Mouse (Mus musculus) hindbrain, embryonic 12.5 days (tissue): Measurements from ENCODE around the gene Adgrb3. TPM values are rescaled to one million over a fixed set of nuclear protein-coding genes. Genes with fewer than 3 reads are reported as not detected.

ENCODE experiments used
- ATAC-seq: fragments of 200-750 bp; cut with Nextera tagmentation; 2 replicates; pipeline ENCODE4 v1.8.0; 2017; ENCODE audit warnings: moderate TSS enrichment; ENCODE audit not compliant: low FRiP score
- H3K27ac ChIP-seq: fragments of 300-500 bp; sonication (generic); 2 replicates; pipeline ENCODE4 v1.5.1; 2016; ENCODE audit warnings: mild to moderate bottlenecking
- H3K27me3 ChIP-seq: fragments of 300-500 bp; sonication (generic); 2 replicates; pipeline ENCODE4 v1.6.1; 2016; ENCODE audit warnings: mild to moderate bottlenecking
- H3K36me3 ChIP-seq: fragments of 300-500 bp; sonication (generic); 2 replicates; pipeline ENCODE4 v1.6.1; 2016; ENCODE audit warnings: mild to moderate bottlenecking
- H3K4me1 ChIP-seq: fragments of 300-500 bp; sonication (generic); 2 replicates; pipeline ENCODE4 v1.6.1; 2016
- H3K4me2 ChIP-seq: fragments of 300-500 bp; sonication (generic); replicated peaks from 2 replicates; pipeline ENCODE4 v1.6.1; 2016; ENCODE audit warnings: mild to moderate bottlenecking
- H3K4me3 ChIP-seq: fragments of 300-500 bp; sonication (generic); 2 replicates; pipeline ENCODE4 v1.5.1; 2016; ENCODE audit warnings: mild to moderate bottlenecking
- H3K9ac ChIP-seq: fragments of 300-500 bp; sonication (generic); 2 replicates; pipeline ENCODE4 v1.6.1; 2016; ENCODE audit warnings: mild to moderate bottlenecking, moderate library complexity
- H3K9me3 ChIP-seq: fragments of 300-500 bp; sonication (generic); replicated peaks from 2 replicates; pipeline ENCODE4 v1.6.1; 2016; ENCODE audit warnings: mild to moderate bottlenecking
- whole genome bisulfite sequencing: fragments of 180-500 bp; shearing (Covaris S2); methylation state at CpG from one replicate; pipeline ENCODE4 v1.1.7; 2016; 5-methylcytosine and 5-hydroxymethylcytosine counted together
- polyA plus RNA-seq: library from polyadenylated mRNA; unstranded; fragments of >200 nt; fragmentation: Nextera tagmentation; extraction: Ambion mirVana; gene quantifications from 2 replicates; pipeline ENCODE4 v1.2.1, GENCODE M21; 2016

Gene Adgrb3
- polyA plus RNA-seq: 22.4 and 24.1 TPM in 2 replicates

- H3K4me3 ChIP-seq: peak within 1 kb of the TSS; percentile 61
- WGBS: 1% methylated on average over 31 of the region's 32 CpGs
- peaks cover 40% of the 10 kb centered on the region for H3K4me1 ChIP-seq
- no peaks in the 10 kb centered on the region for H3K36me3 ChIP-seq
- H3K9ac ChIP-seq: peak within 1 kb of the TSS; percentile 74
- H3K4me2 ChIP-seq: peak within 1 kb of the TSS; percentile 64
- no peaks in the 10 kb centered on the region for H3K9me3 ChIP-seq
- H3K27ac ChIP-seq: peak within 1 kb of the TSS; percentile 90
- H3K27me3 ChIP-seq: no peaks in the 10 kb centered on the region
- ATAC-seq: peak; percentile 59
These were observed at the start of gene Adgrb3 for GRCm38 (mm10) chr1:25828971-25829920. Gene Adgrb3, minus strand, starts transcription at chr1:25829707.

DNA sequence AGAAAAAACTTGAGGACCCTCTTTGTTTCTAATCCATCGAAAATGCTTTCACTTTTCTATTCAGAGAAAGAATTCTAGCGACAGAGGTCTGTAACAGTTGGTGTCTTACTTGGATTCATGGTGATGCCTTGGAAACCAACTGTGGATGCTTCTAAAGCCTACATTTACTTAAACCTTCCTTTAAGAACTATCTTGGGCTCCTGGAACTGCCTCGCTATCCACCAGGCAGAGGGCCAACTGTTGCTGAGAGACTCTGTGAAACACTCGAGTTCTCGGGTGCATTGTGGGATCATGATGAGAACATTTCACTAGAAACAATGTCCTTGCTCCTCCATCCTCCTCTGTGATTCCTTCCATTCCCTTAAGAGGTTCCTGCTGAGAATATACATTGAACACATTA is 48.0 kb upstream of the Adgrb3 start:
- Histone ChIP-seq H3K4me3 (no peak overlapping the region), H3K9ac (no peak overlapping the region), H3K4me1 (no peaks in the 10 kb centered on the region), H3K4me2 (no peak overlapping the region), H3K36me3 (no peaks in the 10 kb centered on the region), H3K27ac (no peak overlapping the region), H3K9me3 (no peaks in the 10 kb centered on the region), H3K27me3 (no peaks in the 10 kb centered on the region)
- 90% methylated on average over 5 of the region's 5 CpGs for WGBS
- no peak for ATAC-seq

DNA sequence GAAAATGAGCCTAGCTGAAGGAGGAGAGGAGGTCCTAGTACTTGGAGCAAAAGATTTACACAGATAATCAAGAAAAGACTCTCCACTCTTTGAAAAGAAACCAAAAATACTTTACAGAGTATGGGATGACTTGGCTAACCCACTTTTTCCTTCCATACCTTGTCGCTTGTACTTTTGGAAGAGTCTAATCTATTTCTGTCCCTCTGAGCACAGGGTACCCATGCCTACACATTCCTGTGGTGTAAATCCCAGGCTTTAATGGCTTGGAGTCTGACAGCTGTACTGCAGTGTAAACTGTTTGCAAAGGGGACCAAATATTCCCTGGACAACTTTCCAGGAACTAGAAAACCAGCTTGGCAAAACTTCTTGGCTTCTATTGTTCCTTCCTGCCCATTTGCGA is 28.0 kb upstream of the Adgrb3 start:
- H3K4me1 ChIP-seq: no peaks in the 10 kb centered on the region
- no peak overlapping the region for H3K27ac ChIP-seq
- no peak overlapping the region for H3K9ac ChIP-seq
- WGBS: 91% methylated on average over 2 of the region's 2 CpGs
- H3K36me3 ChIP-seq: no peaks in the 10 kb centered on the region
- no peaks in the 10 kb centered on the region for H3K9me3 ChIP-seq
- no peak overlapping the region for H3K4me3 ChIP-seq
- no peaks in the 10 kb centered on the region for H3K27me3 ChIP-seq
- ATAC-seq: no peak
- no peak overlapping the region for H3K4me2 ChIP-seq

- no peaks in the 10 kb centered on the region for H3K27me3 ChIP-seq
- no peak overlapping the region for H3K4me3 ChIP-seq
- H3K4me1 ChIP-seq: no peaks in the 10 kb centered on the region
- no peak for ATAC-seq
- no peak overlapping the region for H3K9ac ChIP-seq
- no peaks in the 10 kb centered on the region for H3K9me3 ChIP-seq
- H3K36me3 ChIP-seq: no peaks in the 10 kb centered on the region
- 24% methylated on average over 2 of the region's 2 CpGs for WGBS
- H3K27ac ChIP-seq: no peak overlapping the region
- H3K4me2 ChIP-seq: no peak overlapping the region
These were observed 25.0 kb upstream of the Adgrb3 start for GRCm38 (mm10) chr1:25854451-25854978.

DNA sequence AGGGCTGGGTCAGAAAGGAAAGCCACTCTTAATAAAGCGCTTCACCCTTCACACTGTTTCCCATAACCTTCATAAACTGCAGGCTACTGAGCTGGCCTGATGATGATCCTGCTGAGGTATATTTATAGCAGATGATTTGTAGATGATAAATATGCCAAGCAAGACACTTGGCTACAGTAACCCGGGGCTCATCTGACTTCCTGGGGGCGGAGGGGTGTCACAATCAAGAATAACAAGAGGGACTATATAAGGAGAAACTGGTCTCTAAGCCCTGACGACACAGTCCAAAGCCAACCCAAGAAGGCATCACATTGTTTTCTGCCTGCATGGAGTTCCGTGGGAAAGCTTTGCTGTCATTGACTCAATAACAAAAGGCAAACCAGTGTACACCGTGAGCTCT is 2.8 kb upstream of the Adgrb3 start:
- ATAC-seq: no peak
- Histone ChIP-seq H3K27me3 (no peaks in the 10 kb centered on the region), H3K4me1 (peaks cover 23% of the 10 kb centered on the region), H3K9me3 (no peaks in the 10 kb centered on the region), H3K9ac (no peak overlapping the region), H3K36me3 (no peaks in the 10 kb centered on the region), H3K4me2 (peak overlapping the region; percentile 64), H3K4me3 (no peak overlapping the region), H3K27ac (no peak overlapping the region)
- 32% methylated on average over 6 of the region's 6 CpGs for WGBS

DNA sequence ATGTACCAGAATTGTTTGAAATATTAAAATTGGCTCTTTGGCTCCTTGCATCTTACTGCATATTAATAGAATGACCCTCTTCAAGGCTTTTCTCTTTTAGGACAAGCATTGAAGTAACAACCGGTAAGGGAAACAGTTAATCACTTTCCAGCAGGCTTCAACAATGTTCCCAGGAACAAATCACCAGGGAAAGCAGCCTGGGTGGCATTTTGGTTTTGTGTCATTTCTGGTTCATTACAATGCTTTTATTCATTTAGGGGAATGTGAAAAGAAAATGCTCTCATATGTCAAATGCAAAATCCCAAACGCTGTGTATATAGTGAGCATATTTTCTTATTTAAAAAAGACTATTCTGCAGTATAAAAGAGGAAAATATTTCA is 2.0 kb upstream of the Adgrb3 start:
- no peak overlapping the region for H3K27ac ChIP-seq
- H3K4me1 ChIP-seq: peaks cover 27% of the 10 kb centered on the region
- no peaks in the 10 kb centered on the region for H3K9me3 ChIP-seq
- peak overlapping the region; percentile 61 for H3K4me3 ChIP-seq
- H3K27me3 ChIP-seq: no peaks in the 10 kb centered on the region
- ATAC-seq: no peak
- no peak overlapping the region for H3K9ac ChIP-seq
- peak overlapping the region; percentile 64 for H3K4me2 ChIP-seq
- no peaks in the 10 kb centered on the region for H3K36me3 ChIP-seq
- 16% methylated on average over 2 of the region's 2 CpGs for WGBS

- Histone ChIP-seq H3K9me3 (no peaks in the 10 kb centered on the region), H3K9ac (peak overlapping the region; percentile 74; the same call in 1 of the 2 replicates), H3K4me1 (peaks cover 29% of the 10 kb centered on the region), H3K27ac (peak overlapping the region; percentile 90), H3K27me3 (no peaks in the 10 kb centered on the region), H3K4me2 (peak overlapping the region; percentile 64), H3K4me3 (peak overlapping the region; percentile 61), H3K36me3 (no peaks in the 10 kb centered on the region)
- peak; percentile 29 for ATAC-seq
- 2% methylated on average over 15 of the region's 15 CpGs for WGBS
These were observed 1.4 kb upstream of the Adgrb3 start for GRCm38 (mm10) chr1:25830757-25831520.

DNA sequence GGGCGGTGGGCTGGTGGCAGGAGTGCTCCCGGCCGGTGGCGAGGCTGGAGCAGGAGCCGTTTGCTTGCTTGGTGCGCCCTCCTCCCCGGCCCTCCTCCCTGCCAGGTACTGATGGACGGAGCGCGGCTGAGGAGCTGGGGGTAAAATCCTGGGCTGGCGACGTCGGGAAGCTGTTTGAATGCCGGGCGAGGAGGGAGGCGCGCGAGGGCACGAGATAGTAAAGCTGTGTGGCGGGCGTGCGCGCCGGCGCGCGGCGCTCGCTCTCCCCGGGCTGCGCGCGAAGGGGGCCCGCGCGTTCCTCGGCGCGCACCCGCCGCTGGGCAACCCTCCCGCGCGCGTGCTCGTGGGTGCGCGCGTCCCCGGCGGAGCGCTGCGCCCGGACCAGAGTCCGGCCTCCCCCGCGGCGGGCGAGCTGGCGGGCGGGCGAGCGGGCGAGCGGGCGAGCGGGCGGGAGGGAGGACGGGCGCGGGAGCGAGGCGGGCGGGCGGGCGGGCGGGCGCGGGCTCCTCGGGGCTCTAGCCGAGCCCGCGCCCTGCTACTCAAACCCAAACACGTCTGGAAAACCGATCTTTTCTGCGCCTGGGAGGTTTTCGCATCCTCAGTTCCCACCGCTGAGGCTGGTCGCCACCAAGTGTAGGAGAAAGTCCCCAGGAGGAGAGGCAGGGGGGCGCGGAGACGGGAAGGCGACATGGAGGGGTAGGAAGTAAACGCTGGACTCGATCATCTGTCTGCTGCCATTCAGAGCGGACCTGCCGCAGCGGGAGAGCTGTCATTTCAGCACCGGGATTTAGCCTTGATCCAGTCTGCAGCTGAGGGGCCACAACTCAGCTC is 629 bp upstream of the Adgrb3 start:
- Histone ChIP-seq H3K9ac (peak overlapping the region; percentile 74), H3K4me2 (peak overlapping the region; percentile 64), H3K4me3 (peak overlapping the region; percentile 61), H3K27ac (peak overlapping the region; percentile 90), H3K27me3 (no peaks in the 10 kb centered on the region), H3K9me3 (no peaks in the 10 kb centered on the region), H3K4me1 (peaks cover 31% of the 10 kb centered on the region), H3K36me3 (no peaks in the 10 kb centered on the region)
- ATAC-seq: peak; percentile 91
- under 1% methylated on average over 59 of the region's 99 CpGs for WGBS

- Histone ChIP-seq H3K4me2 (peak overlapping the region; percentile 64), H3K9me3 (no peaks in the 10 kb centered on the region), H3K9ac (peak overlapping the region; percentile 74; the same call in 1 of the 2 replicates), H3K27me3 (no peaks in the 10 kb centered on the region), H3K36me3 (no peaks in the 10 kb centered on the region), H3K4me3 (peak overlapping the region; percentile 61), H3K4me1 (peaks cover 41% of the 10 kb centered on the region), H3K27ac (no peak overlapping the region)
- no peak for ATAC-seq
- WGBS: 66% methylated on average over 9 of the region's 9 CpGs
These were observed 1.3 kb downstream of the Adgrb3 start for GRCm38 (mm10) chr1:25828071-25828755.

DNA sequence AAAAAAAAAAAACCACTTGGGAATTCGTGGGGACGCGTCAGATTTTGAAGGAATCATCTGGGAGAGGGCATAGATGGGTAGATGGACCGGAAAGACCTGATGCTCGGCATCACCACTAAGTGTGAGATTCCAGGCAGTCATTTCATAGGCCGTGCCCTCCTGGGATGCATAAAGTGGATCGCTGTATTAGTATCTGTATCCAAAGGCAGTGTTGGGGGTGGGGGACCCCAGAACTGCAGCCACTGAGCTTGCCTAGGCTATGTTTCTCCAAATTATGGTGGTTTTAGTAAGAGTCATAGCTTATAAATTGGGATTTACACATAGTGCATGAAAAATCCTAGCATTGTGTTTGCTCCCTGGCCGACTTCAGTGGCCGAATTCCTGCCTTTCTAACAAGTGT is 2.1 kb downstream of the Adgrb3 start:
- no peaks in the 10 kb centered on the region for H3K27me3 ChIP-seq
- no peak for ATAC-seq
- 61% methylated on average over 9 of the region's 9 CpGs for WGBS
- peak overlapping the region; percentile 64 for H3K4me2 ChIP-seq
- peaks cover 40% of the 10 kb centered on the region for H3K4me1 ChIP-seq
- no peaks in the 10 kb centered on the region for H3K9me3 ChIP-seq
- H3K4me3 ChIP-seq: peak overlapping the region; percentile 9; the same call in 1 of the 2 replicates
- no peak overlapping the region; the same call in 1 of the 2 replicates for H3K9ac ChIP-seq
- no peaks in the 10 kb centered on the region for H3K36me3 ChIP-seq
- H3K27ac ChIP-seq: no peak overlapping the region

GRCm38 (mm10) chr1:25826771-25827170 is 2.7 kb downstream of the Adgrb3 start:
- H3K36me3 ChIP-seq: no peaks in the 10 kb centered on the region
- no peaks in the 10 kb centered on the region for H3K27me3 ChIP-seq
- H3K4me3 ChIP-seq: no peak overlapping the region
- H3K4me1 ChIP-seq: peaks cover 36% of the 10 kb centered on the region
- no peak for ATAC-seq
- H3K4me2 ChIP-seq: peak overlapping the region; percentile 64
- H3K27ac ChIP-seq: no peak overlapping the region
- no peak overlapping the region for H3K9ac ChIP-seq
- WGBS: 9% methylated on average over 7 of the region's 7 CpGs
- no peaks in the 10 kb centered on the region for H3K9me3 ChIP-seq
